Mouse (Mus musculus): ENCODE data around the gene Trim25. TPM values are rescaled to one million over a fixed set of nuclear protein-coding genes. Genes with fewer than 3 reads are reported as not detected.

Gene Trim25
- polyA plus RNA-seq, 2 experiments = 5.6 to 6.1 TPM

DNA sequence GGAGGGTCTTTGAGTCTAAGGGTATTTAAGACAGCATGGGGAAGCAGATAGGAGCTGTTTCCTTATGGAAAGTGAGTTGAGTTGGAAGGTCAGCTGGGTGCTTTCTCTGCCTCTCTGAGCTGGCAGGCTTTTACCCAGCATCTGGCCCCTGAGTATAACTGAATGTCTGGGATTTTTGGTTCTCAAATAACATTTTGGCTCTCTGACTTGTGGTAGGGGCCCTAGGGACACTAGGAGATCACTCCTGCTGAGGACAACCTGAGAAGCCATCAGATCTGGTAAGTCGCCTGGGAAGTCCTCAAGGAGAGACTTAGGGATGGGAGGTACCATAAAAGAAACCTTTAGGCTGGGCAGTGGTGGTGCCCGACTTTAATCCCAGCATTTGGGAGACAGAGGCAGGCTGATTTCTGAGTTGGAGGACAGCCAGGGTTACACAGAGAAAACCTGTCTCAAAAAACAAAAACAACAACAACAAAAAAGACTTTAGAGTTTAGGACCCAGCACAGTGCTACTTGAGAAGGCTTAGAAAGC lies 28.9 kb upstream of the Trim25 start, which contains the start of gene Coil:
Gene Coil (plus strand): TSS at position 51 of the 531 bp plus-strand sequence.
- H3K36me3 ChIP-seq (ENCODE audit: control insufficient read depth, insufficient read depth, low read length) = no peaks in the 10 kb centered on the region
- ATAC-seq (ENCODE audit: low FRiP score, low read depth) (no peak; the same call in 1 of the 2 replicates), DNase-seq (ENCODE audit: low spot score) (peak; percentile 39)
- no peak within 1 kb of the TSS for H3K9ac ChIP-seq (ENCODE audit: low read depth, low read length, severe bottlenecking)
- H3K4me1 ChIP-seq (ENCODE audit: control insufficient read depth, insufficient read depth, low read length) = 0 out of 2 replicates have a peak, but pooled peaks cover 4% of the 10 kb centered on the region
- H3K27me3 ChIP-seq (ENCODE audit: control insufficient read depth, insufficient read depth, low read length) = no peaks in the 10 kb centered on the region
- H3K27ac ChIP-seq (replicated peaks; ENCODE audit: low read depth, low read length) = no peak within 1 kb of the TSS
- 34% methylated on average over 2 of the region's 2 CpGs for WGBS
- no peak within 1 kb of the TSS for H3K4me3 ChIP-seq (replicated peaks; ENCODE audit: low read length)
- no peak for TF ChIP-seq POLR2A (IDR thresholded peaks at IDR 0.05; ENCODE audit: borderline replicate concordance, extremely low read depth, insufficient read depth, insufficient read length)
- no peaks in the 10 kb centered on the region for H3K9me3 ChIP-seq (ENCODE audit: control insufficient read depth, low read length)
- no peak within 1 kb of the TSS for H3K4me2 ChIP-seq (replicated peaks; ENCODE audit: low read depth, low read length, severe bottlenecking)

GRCm38 (mm10) chr11:88973776-88974701 lies 25.1 kb upstream of the Trim25 start:
- WGBS = 2% methylated on average over 51 of the region's 62 CpGs
- ATAC-seq (ENCODE audit: low FRiP score, low read depth) (peak; percentile 89), DNase-seq (ENCODE audit: low spot score) (peak; percentile 93)
- no peaks in the 10 kb centered on the region for H3K9me3 ChIP-seq (ENCODE audit: control insufficient read depth, low read length)
- H3K4me3 ChIP-seq (replicated peaks; ENCODE audit: low read length) = peak overlapping the region; percentile 66
- peak overlapping the region; percentile 85 for H3K27ac ChIP-seq (replicated peaks; ENCODE audit: low read depth, low read length)
- peak overlapping the region; percentile 75 for H3K9ac ChIP-seq (ENCODE audit: low read depth, low read length, severe bottlenecking)
- peak overlapping the region; percentile 71 for H3K4me2 ChIP-seq (replicated peaks; ENCODE audit: low read depth, low read length, severe bottlenecking)
- 0 out of 2 replicates have a peak, but pooled peaks cover 4% of the 10 kb centered on the region for H3K4me1 ChIP-seq (ENCODE audit: control insufficient read depth, insufficient read depth, low read length)
- H3K27me3 ChIP-seq (ENCODE audit: control insufficient read depth, insufficient read depth, low read length) = no peaks in the 10 kb centered on the region
- H3K36me3 ChIP-seq (ENCODE audit: control insufficient read depth, insufficient read depth, low read length) = no peaks in the 10 kb centered on the region
- TF ChIP-seq POLR2A (IDR thresholded peaks at IDR 0.05; ENCODE audit: borderline replicate concordance, extremely low read depth, insufficient read depth, insufficient read length) = peak; percentile 85; the same call in 1 of the 2 replicates

DNA sequence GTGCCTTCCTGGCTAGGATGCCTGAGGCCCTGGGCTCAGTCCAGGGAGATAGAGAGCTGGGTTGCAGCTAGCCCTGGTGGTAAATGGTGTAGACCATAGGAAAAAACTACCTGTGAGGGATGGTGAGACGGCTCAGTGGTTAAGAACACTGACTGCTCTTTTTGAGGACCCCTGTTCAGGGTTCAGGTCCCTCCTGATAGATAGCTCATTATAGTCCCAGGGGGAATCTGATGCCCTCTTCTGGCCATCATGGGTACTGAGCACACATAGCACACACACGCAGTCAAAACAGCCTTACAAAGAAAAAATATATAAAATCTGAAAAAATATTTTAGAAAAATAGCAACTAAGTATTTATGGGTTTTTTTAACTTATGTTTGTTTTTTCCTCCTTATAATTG lies 22.9 kb upstream of the Trim25 start:
- DNase-seq (ENCODE audit: low spot score) = no peak
- H3K4me1 ChIP-seq (ENCODE audit: control insufficient read depth, insufficient read depth, low read length) = 0 out of 2 replicates have a peak, but pooled peaks cover 4% of the 10 kb centered on the region
- H3K9ac ChIP-seq (ENCODE audit: low read depth, low read length, severe bottlenecking) = no peak overlapping the region
- no peak overlapping the region for H3K4me3 ChIP-seq (replicated peaks; ENCODE audit: low read length)
- H3K36me3 ChIP-seq (ENCODE audit: control insufficient read depth, insufficient read depth, low read length) = peaks cover 2% of the 10 kb centered on the region; the same call in 1 of the 2 replicates
- no peaks in the 10 kb centered on the region for H3K27me3 ChIP-seq (ENCODE audit: control insufficient read depth, insufficient read depth, low read length)
- TF ChIP-seq POLR2A (IDR thresholded peaks at IDR 0.05; ENCODE audit: borderline replicate concordance, extremely low read depth, insufficient read depth, insufficient read length) = no peak
- WGBS = 94% methylated on average over 2 of the region's 2 CpGs
- no peaks in the 10 kb centered on the region for H3K9me3 ChIP-seq (ENCODE audit: control insufficient read depth, low read length)
- ATAC-seq (ENCODE audit: low FRiP score, low read depth) = no peak
- no peak overlapping the region for H3K4me2 ChIP-seq (replicated peaks; ENCODE audit: low read depth, low read length, severe bottlenecking)
- H3K27ac ChIP-seq (replicated peaks; ENCODE audit: low read depth, low read length) = no peak overlapping the region

DNA sequence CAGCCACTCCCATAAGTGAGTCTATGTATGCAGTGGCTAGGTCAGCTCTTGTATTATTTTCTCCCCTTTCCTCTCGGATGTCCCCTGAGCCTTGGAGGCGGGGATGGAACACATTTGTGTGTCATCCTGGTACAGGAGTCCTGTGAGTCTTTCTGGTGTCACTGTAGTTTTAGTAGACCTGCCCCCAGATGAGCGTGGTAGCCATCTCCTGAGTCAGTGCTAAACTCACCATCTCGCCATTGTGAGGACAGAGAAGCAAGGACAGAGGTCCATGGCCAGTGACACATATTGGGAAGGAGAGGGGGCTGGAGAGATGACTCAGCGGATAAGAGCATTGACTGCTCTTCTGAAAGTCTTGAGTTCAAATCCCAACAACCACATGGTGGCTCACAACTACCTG lies 22.0 kb upstream of the Trim25 start:
- no peak overlapping the region for H3K4me2 ChIP-seq (replicated peaks; ENCODE audit: low read depth, low read length, severe bottlenecking)
- H3K27me3 ChIP-seq (ENCODE audit: control insufficient read depth, insufficient read depth, low read length) = no peaks in the 10 kb centered on the region
- H3K36me3 ChIP-seq (ENCODE audit: control insufficient read depth, insufficient read depth, low read length) = peaks cover 11% of the 10 kb centered on the region
- DNase-seq (ENCODE audit: low spot score) (no peak), ATAC-seq (ENCODE audit: low FRiP score, low read depth) (no peak)
- H3K9me3 ChIP-seq (ENCODE audit: control insufficient read depth, low read length) = no peaks in the 10 kb centered on the region
- no peak overlapping the region for H3K9ac ChIP-seq (ENCODE audit: low read depth, low read length, severe bottlenecking)
- no peak overlapping the region for H3K27ac ChIP-seq (replicated peaks; ENCODE audit: low read depth, low read length)
- no peak overlapping the region for H3K4me3 ChIP-seq (replicated peaks; ENCODE audit: low read length)
- 96% methylated on average over 5 of the region's 5 CpGs for WGBS
- TF ChIP-seq POLR2A (IDR thresholded peaks at IDR 0.05; ENCODE audit: borderline replicate concordance, extremely low read depth, insufficient read depth, insufficient read length) = no peak
- 0 out of 2 replicates have a peak, but pooled peaks cover 4% of the 10 kb centered on the region for H3K4me1 ChIP-seq (ENCODE audit: control insufficient read depth, insufficient read depth, low read length)

- no peak for ATAC-seq (ENCODE audit: low FRiP score, low read depth)
- H3K36me3 ChIP-seq (ENCODE audit: control insufficient read depth, insufficient read depth, low read length) = peaks cover 43% of the 10 kb centered on the region
- TF ChIP-seq POLR2A (IDR thresholded peaks at IDR 0.05; ENCODE audit: borderline replicate concordance, extremely low read depth, insufficient read depth, insufficient read length) = no peak
Observed at GRCm38 (mm10) chr11:88981337-88981736, 17.8 kb upstream of the Trim25 start.

More at GRCm38 (mm10) chr11:88981337-88981736, 17.8 kb upstream of the Trim25 start:
- no peaks in the 10 kb centered on the region for H3K4me1 ChIP-seq (ENCODE audit: control insufficient read depth, insufficient read depth, low read length)
- no peak overlapping the region for H3K9ac ChIP-seq (ENCODE audit: low read depth, low read length, severe bottlenecking)
- no peaks in the 10 kb centered on the region for H3K27me3 ChIP-seq (ENCODE audit: control insufficient read depth, insufficient read depth, low read length)
- H3K27ac ChIP-seq (replicated peaks; ENCODE audit: low read depth, low read length) = no peak overlapping the region
- no peak overlapping the region for H3K4me3 ChIP-seq (replicated peaks; ENCODE audit: low read length)
- DNase-seq (ENCODE audit: low spot score) = no peak
- no peaks in the 10 kb centered on the region for H3K9me3 ChIP-seq (ENCODE audit: control insufficient read depth, low read length)
- WGBS = 87% methylated on average over 8 of the region's 8 CpGs
- no peak overlapping the region for H3K4me2 ChIP-seq (replicated peaks; ENCODE audit: low read depth, low read length, severe bottlenecking)
